27 mouse cellular contexts compared by ENCODE assay signal in genomic region chr7:80358039-80358438, GRCm38 (mm10). TPM values are rescaled to one million over a fixed set of nuclear protein-coding genes. Genes with fewer than 3 reads are reported as not detected.
A peak's percentile ranks its signal among the peaks of the same experiment; 100 is the strongest.
DNase-seq lines count a peak whose midpoint lies in the region; ATAC-seq and TF ChIP-seq lines count a peak whose summit lies in the region.
"Had no signal": no experiment of that assay in that cellular context is flagged by ENCODE, and none has a peak within 500 bp of the region (broad histone marks: within the 10 kb centered on the region; RNA-seq: fewer than 3 reads in every experiment).

No protein-coding gene starts in this region.

- no peaks in the 10 kb centered on the region for H3K9me3 ChIP-seq in heart, postnatal 0 days (replicated peaks; ENCODE audit: control insufficient read depth, low read length)
- H3K9me3 ChIP-seq in neural tube, embryonic 15.5 days (replicated peaks) = no peaks in the 10 kb centered on the region
- H3K9me3 ChIP-seq in embryonic facial prominence, embryonic 10.5 days = no peaks in the 10 kb centered on the region
- H3K9me3 ChIP-seq: embryonic facial prominence, embryonic 15.5 days; forebrain, embryonic 12.5 days; hindbrain, embryonic 10.5 days; hindbrain, embryonic 15.5 days; kidney, embryonic 15.5 days had no signal

- H3K9ac ChIP-seq in heart, postnatal 0 days (replicated peaks; ENCODE audit: low read depth, low read length) = 0 out of 2 replicates have a peak overlapping the region, but pooled peaks have one; percentile 26
- no peak overlapping the region for H3K9ac ChIP-seq in neural tube, embryonic 15.5 days (replicated peaks)
- H3K9ac ChIP-seq: embryonic facial prominence, embryonic 15.5 days; forebrain, postnatal 0 days; hindbrain, embryonic 15.5 days; kidney, embryonic 15.5 days; liver, embryonic 14.5 days; lung, embryonic 14.5 days had no signal

- H3K4me1 ChIP-seq in heart, postnatal 0 days (ENCODE audit: control insufficient read depth, insufficient read depth) = no peaks in the 10 kb centered on the region
- H3K4me1 ChIP-seq in neural tube, embryonic 15.5 days = peaks cover 9% of the 10 kb centered on the region
- H3K4me1 ChIP-seq in embryonic facial prominence, embryonic 10.5 days = peaks cover 18% of the 10 kb centered on the region
- H3K4me1 ChIP-seq in lung, adult 2 months (ENCODE audit: control insufficient read depth, insufficient read depth, low read length) = no peaks in the 10 kb centered on the region
- H3K4me1 ChIP-seq: embryonic facial prominence, embryonic 15.5 days; hindbrain, embryonic 15.5 days; kidney, embryonic 15.5 days had no signal

- intact Hi-C loops in heart, postnatal 25 days (cut with DNase I) = no loop called here

- TF ChIP-seq EP300 in heart, postnatal 0 days (IDR thresholded peaks at IDR 0.05; ENCODE audit: low read depth) = no peak

- H3K4me3 ChIP-seq in heart, postnatal 0 days (ENCODE audit: low read depth, low read length) = no peak overlapping the region
- H3K4me3 ChIP-seq in neural tube, embryonic 15.5 days (replicated peaks) = no peak overlapping the region
- H3K4me3 ChIP-seq in embryonic facial prominence, embryonic 10.5 days = no peak overlapping the region
- H3K4me3 ChIP-seq in lung, adult 2 months (replicated peaks; ENCODE audit: extremely low read depth, low read depth, low read length) = no peak overlapping the region
- H3K4me3 ChIP-seq: embryonic facial prominence, embryonic 15.5 days; forebrain, embryonic 12.5 days; hindbrain, embryonic 10.5 days; hindbrain, embryonic 15.5 days; kidney, embryonic 15.5 days had no signal

- H3K4me2 ChIP-seq in heart, postnatal 0 days (ENCODE audit: low read depth, low read length) = no peak overlapping the region
- no peak overlapping the region for H3K4me2 ChIP-seq in neural tube, embryonic 15.5 days
- H3K4me2 ChIP-seq: embryonic facial prominence, embryonic 15.5 days; forebrain, embryonic 12.5 days; hindbrain, embryonic 15.5 days; kidney, embryonic 15.5 days; lung, embryonic 14.5 days had no signal

- H3K27me3 ChIP-seq in heart, postnatal 0 days (ENCODE audit: control insufficient read depth, insufficient read depth, low read length) = no peaks in the 10 kb centered on the region
- H3K27me3 ChIP-seq in neural tube, embryonic 15.5 days (replicated peaks) = no peaks in the 10 kb centered on the region
- no peaks in the 10 kb centered on the region for H3K27me3 ChIP-seq in embryonic facial prominence, embryonic 10.5 days (replicated peaks; ENCODE audit: low read depth, poor library complexity, severe bottlenecking)
- H3K27me3 ChIP-seq: embryonic facial prominence, embryonic 15.5 days; forebrain, embryonic 12.5 days; hindbrain, embryonic 15.5 days; kidney, embryonic 15.5 days had no signal

- peaks cover 86% of the 10 kb centered on the region for H3K36me3 ChIP-seq in heart, postnatal 0 days (replicated peaks; ENCODE audit: control insufficient read depth, insufficient read depth, low read length)
- peaks cover 90% of the 10 kb centered on the region for H3K36me3 ChIP-seq in neural tube, embryonic 15.5 days
- peaks cover 95% of the 10 kb centered on the region for H3K36me3 ChIP-seq in embryonic facial prominence, embryonic 10.5 days (replicated peaks)

- TF ChIP-seq POLR2A in lung, adult 2 months (IDR thresholded peaks at IDR 0.05; ENCODE audit: borderline replicate concordance, extremely low read depth, low read depth, low read length) = no peak

- WGBS in heart, postnatal 0 days = 37% methylated on average over 4 of the region's 4 CpGs
- WGBS in neural tube, embryonic 15.5 days = 53% methylated on average over 4 of the region's 4 CpGs
- 64% methylated on average over 4 of the region's 4 CpGs for WGBS in embryonic facial prominence, embryonic 10.5 days
- WGBS in lung, adult 2 months = 77% methylated on average over 4 of the region's 4 CpGs

- ATAC-seq in heart, postnatal 0 days (ENCODE audit: insufficient read depth, low read depth) = no peak
- no peak for ATAC-seq in neural tube, embryonic 15.5 days (ENCODE audit: low FRiP score)
- ATAC-seq: inflammation-experienced regulatory T-cells, adult 6 months had no signal

- no peak overlapping the region for H3K27ac ChIP-seq in heart, postnatal 0 days (ENCODE audit: low read depth)
- H3K27ac ChIP-seq in neural tube, embryonic 15.5 days (replicated peaks) = 0 out of 2 replicates have a peak overlapping the region, but pooled peaks have one; percentile 4
- H3K27ac ChIP-seq in embryonic facial prominence, embryonic 10.5 days (replicated peaks) = 0 out of 2 replicates have a peak overlapping the region, but pooled peaks have one; percentile 24
- H3K27ac ChIP-seq: embryonic facial prominence, embryonic 15.5 days; hindbrain, embryonic 15.5 days; liver, embryonic 14.5 days had no signal

- TF ChIP-seq CTCF in heart, postnatal 0 days (IDR thresholded peaks at IDR 0.05; ENCODE audit: low read depth) = no peak
- TF ChIP-seq CTCF in lung, adult 2 months (IDR thresholded peaks at IDR 0.05; ENCODE audit: insufficient read depth, low read length) = no peak

- no peak for DNase-seq in heart, postnatal 0 days (ENCODE audit: low spot score)
- no peak for DNase-seq in heart, postnatal 25 days (ENCODE audit: low spot score)
- no peak for DNase-seq in neural tube, embryonic 10.5 days (ENCODE audit: extremely low spot score, low spot score)
- DNase-seq in adipocyte (ENCODE audit: low spot score) = peak; percentile 53
- no peak for DNase-seq in embryonic facial prominence, embryonic 10.5 days (ENCODE audit: low spot score)
- no peak for DNase-seq in kidney, adult 9 months
- no peak for DNase-seq in lung, adult 2 months
- DNase-seq: adrenal gland, postnatal 10 days; B cell, adult 2 months; cerebellum, adult 11-12 months; cerebellum, adult 9-11 months; embryo, embryonic 11 days; forebrain, postnatal 0 days; kidney, adult 11 months; liver; lung, embryonic 14.5 days; midbrain, embryonic 14.5 days; right cerebral cortex, postnatal 14 days; thymus, postnatal 14 days had no signal

RNA-seq across cellular contexts. Expression of gene Man2a2, which starts 13.1 kb away (rescaled TPM):
- total RNA-seq in heart, postnatal 0 days (2014; rRNA removed; ENCODE audit: low replicate concordance) = 30.2 and 55.2 TPM in 2 replicates
- 7.2 and 7.7 TPM in 2 replicates for polyA plus RNA-seq in heart, postnatal 0 days (2015; fragmentation: Nextera tagmentation; extraction: Ambion mirVana)
- 10 to 100 TPM; 67.2 to 67.5 TPM for total RNA-seq in heart, postnatal 25 days (2021)
- 25.5 and 26.9 TPM in 2 replicates for polyA plus RNA-seq in neural tube, embryonic 15.5 days (2015; fragmentation: Nextera tagmentation; extraction: Ambion mirVana)
- 20.2 and 21.0 TPM in 2 replicates for polyA plus RNA-seq in embryonic facial prominence, embryonic 10.5 days (2016; fragmentation: Nextera tagmentation; extraction: Ambion mirVana)
- polyA plus RNA-seq in lung, adult 2 months (2012; rRNA removed) = 93.7 and 96.3 TPM in 2 replicates

RNA-seq across cellular contexts. Expression of gene Hddc3, which starts 15.1 kb away (rescaled TPM):
- total RNA-seq in heart, postnatal 0 days (2014; rRNA removed; ENCODE audit: low replicate concordance) = 19.8 and 28.5 TPM in 2 replicates
- polyA plus RNA-seq in heart, postnatal 0 days (2015; fragmentation: Nextera tagmentation; extraction: Ambion mirVana) = 14.5 and 17.8 TPM in 2 replicates
- total RNA-seq in heart, postnatal 25 days (2021) = 10 to 100 TPM; 35.2 to 38.9 TPM
- 20.7 and 20.8 TPM in 2 replicates for polyA plus RNA-seq in neural tube, embryonic 15.5 days (2015; fragmentation: Nextera tagmentation; extraction: Ambion mirVana)
- polyA plus RNA-seq in embryonic facial prominence, embryonic 10.5 days (2016; fragmentation: Nextera tagmentation; extraction: Ambion mirVana) = 23.3 and 30.3 TPM in 2 replicates
- polyA plus RNA-seq in lung, adult 2 months (2012; rRNA removed) = 20.4 and 26.9 TPM in 2 replicates

RNA-seq across cellular contexts. Expression of gene Unc45a, which starts 17.2 kb away (rescaled TPM):
- 21.6 and 44.5 TPM in 2 replicates for total RNA-seq in heart, postnatal 0 days (2014; rRNA removed; ENCODE audit: low replicate concordance)
- 11.0 and 12.5 TPM in 2 replicates for polyA plus RNA-seq in heart, postnatal 0 days (2015; fragmentation: Nextera tagmentation; extraction: Ambion mirVana)
- total RNA-seq in heart, postnatal 25 days (2021) = 10 to 100 TPM; 13.5 to 15.8 TPM
- polyA plus RNA-seq in neural tube, embryonic 15.5 days (2015; fragmentation: Nextera tagmentation; extraction: Ambion mirVana) = 58.2 and 59.0 TPM in 2 replicates
- polyA plus RNA-seq in embryonic facial prominence, embryonic 10.5 days (2016; fragmentation: Nextera tagmentation; extraction: Ambion mirVana) = 51.3 and 53.3 TPM in 2 replicates
- 102 and 105 TPM in 2 replicates for polyA plus RNA-seq in lung, adult 2 months (2012; rRNA removed)

RNA-seq across cellular contexts. Expression of gene Fes, which starts 29.7 kb away (rescaled TPM):
- 13.5 and 23.1 TPM in 2 replicates for total RNA-seq in heart, postnatal 0 days (2014; rRNA removed; ENCODE audit: low replicate concordance)
- polyA plus RNA-seq in heart, postnatal 0 days (2015; fragmentation: Nextera tagmentation; extraction: Ambion mirVana) = 9.2 and 9.7 TPM in 2 replicates
- total RNA-seq in heart, postnatal 25 days (2021) = 10 to 100 TPM; 11.9 to 13.6 TPM
- 4.5 and 7.7 TPM in 2 replicates for polyA plus RNA-seq in neural tube, embryonic 15.5 days (2015; fragmentation: Nextera tagmentation; extraction: Ambion mirVana)
- polyA plus RNA-seq in embryonic facial prominence, embryonic 10.5 days (2016; fragmentation: Nextera tagmentation; extraction: Ambion mirVana) = 8.2 and 8.4 TPM in 2 replicates
- 51.4 and 60.1 TPM in 2 replicates for polyA plus RNA-seq in lung, adult 2 months (2012; rRNA removed)

RNA-seq across cellular contexts. Expression of gene Rccd1, which starts 33.8 kb away (rescaled TPM):
- total RNA-seq in heart, postnatal 0 days (2014; rRNA removed; ENCODE audit: low replicate concordance) = 3.7 and 7.6 TPM in 2 replicates
- 2.9 and 3.1 TPM in 2 replicates for polyA plus RNA-seq in heart, postnatal 0 days (2015; fragmentation: Nextera tagmentation; extraction: Ambion mirVana)
- 1 to 10 TPM; 6.1 to 6.7 TPM for total RNA-seq in heart, postnatal 25 days (2021)
- 11.6 and 14.6 TPM in 2 replicates for polyA plus RNA-seq in neural tube, embryonic 15.5 days (2015; fragmentation: Nextera tagmentation; extraction: Ambion mirVana)
- polyA plus RNA-seq in embryonic facial prominence, embryonic 10.5 days (2016; fragmentation: Nextera tagmentation; extraction: Ambion mirVana) = 12.0 and 13.2 TPM in 2 replicates
- polyA plus RNA-seq in lung, adult 2 months (2012; rRNA removed) = 10.8 and 12.2 TPM in 2 replicates
